Mouse (Mus musculus) skeletal muscle tissue, postnatal 0 days (tissue): ENCODE results near the gene Nxf1. TPM values are rescaled to one million over a fixed set of nuclear protein-coding genes. Genes with fewer than 3 reads are reported as not detected.

ENCODE experiments used
- microRNA-seq, 2 experiments: library from miRNA; unstranded; fragments of <30 nt; microRNA quantifications; one replicate each; pipeline ENCODE4; 2016
- polyA plus RNA-seq: library from polyadenylated mRNA; unstranded; fragments of >200 nt; fragmentation: Nextera tagmentation; extraction: Ambion mirVana; gene quantifications from 2 replicates; pipeline ENCODE4 v1.2.1, GENCODE M21; 2015

Gene Nxf1
- polyA plus RNA-seq, 1 experiment from 2014 or later = 54.0 TPM

Small RNAs within 50 kb of the gene (microRNA-seq; reads per million reads assigned to microRNA genes)
- 0 reads per million in 2 experiments for gene Mir6992

Other genes with a start within 250 kb of the Nxf1 start
- gene Slc22a8, start 165.8 kb upstream of the Nxf1 start, polyA plus RNA-seq = not detected in 2 replicates
- not detected in 2 replicates for gene Slc22a6, start 139.0 kb upstream of the Nxf1 start, polyA plus RNA-seq
- 0.02 and 0.03 TPM in 2 replicates for gene Chrm1, start 93.3 kb upstream of the Nxf1 start, polyA plus RNA-seq
- 43.4 and 65.1 TPM in 2 replicates for gene Slc3a2, start 33.7 kb upstream of the Nxf1 start, polyA plus RNA-seq
- 39.3 and 41.2 TPM in 2 replicates for gene Wdr74, start 21.2 kb upstream of the Nxf1 start, polyA plus RNA-seq
- 0.66 TPM in 1 of 2 replicates, not detected in the other for gene 1700092M07Rik, start 16.4 kb upstream of the Nxf1 start, polyA plus RNA-seq
- gene Stx5a, start 15.7 kb upstream of the Nxf1 start, polyA plus RNA-seq = 66.0 and 69.0 TPM in 2 replicates
- 154 and 161 TPM in 2 replicates for gene Tmem223, start 13.9 kb downstream of the Nxf1 start, polyA plus RNA-seq
- gene Tmem179b, start 17.4 kb downstream of the Nxf1 start, polyA plus RNA-seq = 45.0 and 52.0 TPM in 2 replicates
- 13.8 and 14.2 TPM in 2 replicates for gene Taf6l, start 29.3 kb downstream of the Nxf1 start, polyA plus RNA-seq
- 106 and 107 TPM in 2 replicates for gene Polr2g, start 41.5 kb downstream of the Nxf1 start, polyA plus RNA-seq
- 1.4 and 1.6 TPM in 2 replicates for gene Zbtb3, start 45.5 kb downstream of the Nxf1 start, polyA plus RNA-seq
- gene Ttc9c, start 62.3 kb downstream of the Nxf1 start, polyA plus RNA-seq = 18.6 and 18.7 TPM in 2 replicates
- gene Hnrnpul2, start 62.9 kb downstream of the Nxf1 start, polyA plus RNA-seq = 2.9 and 3.4 TPM in 2 replicates
- gene AC129217.1, start 72.7 kb downstream of the Nxf1 start, polyA plus RNA-seq = not detected in 2 replicates
- 25.2 and 79.5 TPM in 2 replicates for gene Bscl2, start 80.4 kb downstream of the Nxf1 start, polyA plus RNA-seq
- 0.43 and 0.46 TPM in 2 replicates for gene Gng3, start 82.1 kb downstream of the Nxf1 start, polyA plus RNA-seq
- 8.7 and 11.7 TPM in 2 replicates for gene Lrrn4cl, start 93.7 kb downstream of the Nxf1 start, polyA plus RNA-seq
- 164 and 180 TPM in 2 replicates for gene Ubxn1, start 114.4 kb downstream of the Nxf1 start, polyA plus RNA-seq
- gene Uqcc3, start 123.8 kb downstream of the Nxf1 start, polyA plus RNA-seq = 91.7 and 93.1 TPM in 2 replicates
- 28.4 and 33.6 TPM in 2 replicates for gene Lbhd1, start 126.7 kb downstream of the Nxf1 start, polyA plus RNA-seq
- not detected in 2 replicates for gene Gm49403, start 126.9 kb downstream of the Nxf1 start, polyA plus RNA-seq
- gene 1810009A15Rik, start 131.8 kb downstream of the Nxf1 start, polyA plus RNA-seq = 34.6 and 42.1 TPM in 2 replicates
- gene Gm49416, start 131.9 kb downstream of the Nxf1 start, polyA plus RNA-seq = not detected in 2 replicates
- gene Ints5, start 135.9 kb downstream of the Nxf1 start, polyA plus RNA-seq = 14.6 and 15.7 TPM in 2 replicates
- 23.3 and 26.7 TPM in 2 replicates for gene Ganab, start 141.0 kb downstream of the Nxf1 start, polyA plus RNA-seq
- 25.2 and 29.5 TPM in 2 replicates for gene B3gat3, start 163.3 kb downstream of the Nxf1 start, polyA plus RNA-seq
- gene Rom1, start 172.3 kb downstream of the Nxf1 start, polyA plus RNA-seq = 3.1 and 3.5 TPM in 2 replicates
- gene Eml3, start 172.5 kb downstream of the Nxf1 start, polyA plus RNA-seq = 12.5 and 14.2 TPM in 2 replicates
- gene Mta2, start 184.8 kb downstream of the Nxf1 start, polyA plus RNA-seq = 51.8 and 59.1 TPM in 2 replicates
- gene Tut1, start 196.8 kb downstream of the Nxf1 start, polyA plus RNA-seq = 13.4 and 14.3 TPM in 2 replicates
- gene Eef1g, start 210.0 kb downstream of the Nxf1 start, polyA plus RNA-seq = 377 and 401 TPM in 2 replicates
- gene Ahnak, start 232.2 kb downstream of the Nxf1 start, polyA plus RNA-seq = 65.9 and 67.3 TPM in 2 replicates